Comparison of ENCODE assay signal across 21 mouse cellular contexts in genomic region chr16:24788973-24789372, GRCm38 (mm10).
"Had no signal": no experiment of that assay in that cellular context is flagged by ENCODE, and none has a peak within 500 bp of the region (broad histone marks: within the 10 kb centered on the region; RNA-seq: fewer than 3 reads in every experiment).

No protein-coding gene starts in this region.

- H3K27ac ChIP-seq: lung, embryonic 15.5 days; macrophage; midbrain, embryonic 13.5 days; midbrain, embryonic 15.5 days; neural tube, embryonic 13.5 days; neural tube, embryonic 15.5 days; stomach, embryonic 15.5 days had no signal

- H3K9ac ChIP-seq: liver, postnatal 0 days; lung, embryonic 15.5 days; midbrain, embryonic 13.5 days; midbrain, embryonic 15.5 days; neural tube, embryonic 13.5 days; neural tube, embryonic 15.5 days; stomach, embryonic 15.5 days had no signal

- H3K4me2 ChIP-seq: lung, embryonic 15.5 days; midbrain, embryonic 11.5 days; midbrain, embryonic 13.5 days; midbrain, embryonic 15.5 days; neural tube, embryonic 13.5 days; neural tube, embryonic 15.5 days; stomach, embryonic 15.5 days had no signal

- H3K4me1 ChIP-seq: megakaryocyte, embryonic 14.5 days; midbrain, embryonic 13.5 days; midbrain, embryonic 15.5 days; neural tube, embryonic 13.5 days; neural tube, embryonic 15.5 days; stomach, embryonic 15.5 days had no signal

- H3K36me3 ChIP-seq: lung, embryonic 15.5 days; midbrain, embryonic 13.5 days; midbrain, embryonic 15.5 days; neural tube, embryonic 13.5 days; neural tube, embryonic 15.5 days; stomach, embryonic 15.5 days had no signal

- ATAC-seq: liver, postnatal 0 days; lung, postnatal 0 days; midbrain, embryonic 13.5 days; midbrain, embryonic 15.5 days had no signal

- H3K27me3 ChIP-seq: lung, embryonic 15.5 days; megakaryocyte, embryonic 14.5 days; midbrain, embryonic 13.5 days; midbrain, embryonic 15.5 days; neural tube, embryonic 13.5 days; neural tube, embryonic 15.5 days; stomach, embryonic 15.5 days had no signal

- H3K9me3 ChIP-seq: lung, embryonic 15.5 days; megakaryocyte, embryonic 14.5 days; midbrain, embryonic 13.5 days; midbrain, embryonic 15.5 days; neural tube, embryonic 13.5 days; neural tube, embryonic 15.5 days; stomach, embryonic 15.5 days had no signal

- H3K4me3 ChIP-seq: lung, embryonic 15.5 days; megakaryocyte, embryonic 14.5 days; midbrain, embryonic 13.5 days; midbrain, embryonic 15.5 days; neural tube, embryonic 13.5 days; neural tube, embryonic 15.5 days; stomach, embryonic 15.5 days had no signal

- DNase-seq: liver, postnatal 0 days; lung, adult 2 months; lung, postnatal 14 days; lung, postnatal 36 days; retina, postnatal 1 day; right cerebral cortex, adult 18-20 months; right cerebral cortex, postnatal 25 days; right cerebral cortex, postnatal 4 days; thymus, adult 18-20 months; thymus, postnatal 14 days; thymus, postnatal 36 days had no signal
